Mouse (Mus musculus): Measurements from ENCODE around the gene Tmem44.

DNA sequence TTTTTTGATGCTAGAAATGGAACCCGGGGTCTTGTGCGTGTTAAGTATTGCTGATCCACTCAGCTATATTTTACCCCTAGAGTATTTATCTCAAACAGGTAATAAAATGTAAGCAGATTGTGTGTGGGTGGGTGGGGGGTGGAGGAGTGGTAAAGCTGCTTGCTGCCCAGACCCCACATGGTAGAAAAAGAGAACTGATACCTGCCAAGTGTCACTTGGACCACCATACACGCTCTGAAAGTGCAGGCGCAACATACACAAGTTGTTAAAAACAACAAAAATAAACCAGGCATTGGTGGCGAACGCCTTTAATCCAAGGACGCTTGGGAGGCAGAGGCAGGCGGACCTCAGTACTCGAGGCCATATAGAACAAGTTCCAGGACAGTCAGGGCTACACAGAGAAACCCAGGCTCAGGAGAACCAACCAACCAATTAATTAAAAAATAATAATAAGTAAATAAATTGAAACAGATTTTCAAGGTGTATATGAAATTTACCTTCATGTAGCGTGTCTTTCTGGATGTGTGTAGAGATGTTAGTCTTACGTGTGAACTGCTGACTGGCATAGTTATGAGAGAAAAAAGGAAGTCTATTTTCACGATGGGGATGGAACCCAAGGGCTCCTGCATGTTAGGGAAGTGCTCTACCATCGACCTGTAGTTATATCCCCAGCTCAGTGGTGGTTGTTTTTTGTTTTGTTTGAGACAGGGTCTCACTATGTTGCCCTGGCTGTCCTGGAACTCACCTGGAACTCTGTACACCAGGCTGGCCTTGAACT is 38.9 kb downstream of the Tmem44 start:
- TF ChIP-seq CTCF (IDR thresholded peaks at IDR 0.05; ENCODE audit: insufficient read depth, low read length) = no peak
- no peak for TF ChIP-seq POLR2A (IDR thresholded peaks at IDR 0.05; ENCODE audit: borderline replicate concordance, extremely low read depth, low read depth, low read length)

Data from lung, adult 2 months (tissue).